Mouse (Mus musculus) lung, postnatal 0 days (tissue): ENCODE measurements around the gene Itpr1.

Experiments
- CTCF ChIP-seq: IDR thresholded peaks from 2 replicates; pipeline ENCODE4 v1.5.1; 2016; ENCODE audit warnings: antibody characterized with exemption, mild to moderate bottlenecking
- EP300 ChIP-seq: IDR thresholded peaks from 2 replicates; pipeline ENCODE4 v1.6.1; 2016; ENCODE audit warnings: antibody characterized with exemption, mild to moderate bottlenecking, control low read depth

DNA sequence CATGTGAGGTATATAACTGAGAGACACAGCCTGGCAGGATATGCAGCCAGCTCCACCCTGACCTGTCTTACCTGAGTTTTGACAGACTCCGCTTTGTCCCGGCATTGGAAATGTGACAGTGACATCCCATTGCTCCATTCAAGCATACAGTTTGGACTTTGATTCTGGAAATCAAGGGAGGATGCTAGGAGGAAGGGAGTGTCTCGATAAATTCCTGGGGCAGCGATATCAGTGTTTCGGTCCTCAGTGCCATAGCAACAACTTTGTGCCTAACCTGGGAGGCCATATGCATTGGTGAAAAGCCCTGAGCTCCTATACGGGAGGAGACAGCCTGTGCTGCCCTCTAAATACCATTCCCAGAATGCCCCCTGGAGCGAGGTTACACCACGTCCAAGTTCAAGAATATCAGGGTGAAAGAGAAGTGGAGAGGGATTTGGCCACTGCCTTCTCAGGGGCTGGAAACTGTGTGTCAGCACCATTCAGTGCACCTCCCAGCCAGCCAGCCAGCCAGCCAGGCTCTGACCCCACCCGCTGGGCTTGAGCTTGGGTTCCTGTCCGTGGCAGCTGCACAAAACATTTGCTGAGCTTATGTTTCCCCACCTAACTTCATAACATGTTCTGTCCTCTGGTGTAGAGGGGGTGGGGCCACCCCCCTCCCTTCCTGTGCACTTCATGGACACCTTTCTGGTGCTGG lies 319.7 kb downstream of the Itpr1 start:
- TF ChIP-seq CTCF = no peak
- TF ChIP-seq EP300 = no peak
